Mouse (Mus musculus): ENCODE measurements at regions not wholly inside any gene's neighbourhood (a gene's known extent, or its start where the extent isn't known, plus 50 kb on each side); places are given as distances from the start of the nearest gene placed in this dataset.
A peak's percentile ranks its signal among the peaks of the same experiment; 100 is the strongest.

DNA sequence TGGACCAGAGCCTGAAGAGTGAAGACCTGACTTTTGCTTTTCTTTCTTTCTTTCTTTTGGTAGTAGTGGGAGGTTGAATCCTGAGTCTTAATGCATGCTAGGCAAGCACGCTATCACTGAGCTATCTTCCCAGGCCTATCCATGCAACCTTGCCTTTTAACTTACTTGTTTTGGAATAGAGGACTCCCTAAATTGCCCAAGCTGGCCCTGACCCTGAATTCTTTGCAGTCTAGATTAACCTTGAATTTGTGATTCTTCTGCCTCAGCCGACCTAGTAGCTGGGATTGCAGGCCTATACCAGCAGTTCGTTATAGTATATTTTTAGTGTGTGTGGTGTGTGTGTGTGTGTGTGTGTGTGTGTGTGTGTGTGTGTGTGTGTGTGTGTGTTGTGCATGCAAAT, 183.1 kb downstream of the Gm12728 start:
- Histone ChIP-seq H3K27ac (no peak overlapping the region), H3K4me2 (no peak overlapping the region), H3K4me3 (no peak overlapping the region), H3K9me3 (replicated peaks) (no peaks in the 10 kb centered on the region), H3K27me3 (no peaks in the 10 kb centered on the region), H3K4me1 (replicated peaks) (no peaks in the 10 kb centered on the region), H3K9ac (no peak overlapping the region), H3K36me3 (no peaks in the 10 kb centered on the region)
- 82% methylated on average over 3 of the region's 3 CpGs for WGBS
- ATAC-seq (replicated peaks; ENCODE audit: insufficient number of reproducible peaks, insufficient read depth, low FRiP score, low read depth) = no peak

DNA sequence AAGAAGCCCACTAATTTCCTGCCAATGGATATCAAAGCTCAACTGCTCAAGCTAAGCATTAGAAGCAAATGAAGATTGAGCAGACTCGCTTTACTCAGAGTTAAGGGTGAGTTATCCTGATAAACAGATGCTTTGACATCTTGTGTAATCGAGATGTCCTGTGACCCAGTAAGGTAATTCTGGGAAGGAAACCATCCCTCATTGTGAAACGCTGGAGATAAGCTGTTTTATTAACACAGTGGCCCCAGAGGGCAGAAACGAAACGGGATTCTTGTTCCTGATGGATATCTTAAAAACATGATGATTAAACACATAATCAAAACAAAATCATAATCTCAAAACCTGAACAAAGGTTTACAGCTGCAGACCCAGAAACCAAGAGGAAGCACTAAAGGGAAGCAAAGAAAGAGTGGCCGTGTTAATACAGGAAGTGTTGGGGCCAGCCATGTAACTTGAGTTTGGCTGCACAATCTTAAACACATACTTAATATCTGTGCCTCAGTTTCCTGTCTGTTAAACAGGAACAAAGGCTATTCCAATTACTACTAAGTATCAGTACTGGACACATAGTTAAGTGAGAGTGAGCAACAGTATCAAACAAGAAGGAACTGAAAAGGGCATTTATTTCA, 184.2 kb downstream of the Gm12728 start:
- no peak overlapping the region for H3K4me3 ChIP-seq

DNA sequence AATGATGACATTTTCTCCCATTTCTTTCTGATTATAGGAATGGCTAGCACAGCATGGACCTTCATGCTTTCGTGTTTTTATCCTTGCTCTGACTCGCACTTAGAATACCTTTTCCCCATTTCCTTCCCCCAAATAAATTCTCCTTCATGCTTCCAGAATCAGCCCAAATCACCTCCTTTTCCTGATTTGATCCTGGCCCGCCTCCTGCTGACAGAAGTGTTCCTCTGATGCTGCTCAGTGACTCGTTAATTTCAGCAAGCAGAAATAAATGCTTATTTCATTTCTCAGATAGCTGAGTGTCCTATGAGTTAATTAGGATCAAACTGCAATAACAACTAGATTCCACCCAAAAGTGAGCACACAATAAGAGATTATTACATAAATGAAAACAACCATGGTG, 185.3 kb downstream of the Gm12728 start:
- Histone ChIP-seq H3K36me3 (no peaks in the 10 kb centered on the region), H3K27ac (no peak overlapping the region), H3K4me3 (no peak overlapping the region), H3K4me1 (replicated peaks) (no peaks in the 10 kb centered on the region), H3K4me2 (no peak overlapping the region), H3K27me3 (no peaks in the 10 kb centered on the region), H3K9me3 (replicated peaks) (no peaks in the 10 kb centered on the region), H3K9ac (no peak overlapping the region)
- 70% methylated on average over 4 of the region's 4 CpGs for WGBS
- no peak for ATAC-seq (replicated peaks; ENCODE audit: insufficient number of reproducible peaks, insufficient read depth, low FRiP score, low read depth)

More for the DNA sequence above, 184.2 kb downstream of the Gm12728 start:
- Histone ChIP-seq H3K9ac (no peak overlapping the region), H3K9me3 (replicated peaks) (no peaks in the 10 kb centered on the region), H3K36me3 (no peaks in the 10 kb centered on the region), H3K4me2 (no peak overlapping the region), H3K27me3 (no peaks in the 10 kb centered on the region), H3K4me1 (replicated peaks) (no peaks in the 10 kb centered on the region), H3K27ac (no peak overlapping the region)
- 53% methylated on average over 6 of the region's 6 CpGs for WGBS
- no peak for ATAC-seq (replicated peaks; ENCODE audit: insufficient number of reproducible peaks, insufficient read depth, low FRiP score, low read depth)

DNA sequence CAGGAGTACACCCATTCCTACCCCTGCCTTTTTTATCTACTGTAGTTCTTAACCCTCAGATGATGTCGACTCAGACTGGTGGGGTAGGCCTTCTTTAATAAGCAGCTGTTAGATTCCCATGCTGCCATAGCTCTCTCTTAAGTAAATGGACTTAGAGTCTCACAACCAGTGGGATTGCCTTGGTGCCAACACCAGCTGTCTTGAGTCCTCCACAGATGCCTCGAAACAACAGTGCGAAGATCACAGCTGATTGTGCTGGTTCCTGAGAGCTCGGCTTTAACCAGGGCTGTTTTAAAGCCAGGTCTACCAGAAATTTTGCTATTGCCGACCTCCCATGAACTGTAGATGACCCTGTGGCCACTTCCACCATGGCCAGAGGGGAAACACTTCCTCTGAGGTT, 189.4 kb downstream of the Gm12728 start:
- ATAC-seq (replicated peaks; ENCODE audit: insufficient number of reproducible peaks, insufficient read depth, low FRiP score, low read depth) = no peak
- Histone ChIP-seq H3K4me2 (no peak overlapping the region), H3K4me1 (replicated peaks) (no peaks in the 10 kb centered on the region), H3K27ac (no peak overlapping the region), H3K9ac (no peak overlapping the region), H3K9me3 (replicated peaks) (no peaks in the 10 kb centered on the region), H3K4me3 (no peak overlapping the region), H3K36me3 (no peaks in the 10 kb centered on the region), H3K27me3 (no peaks in the 10 kb centered on the region)
- WGBS = 81% methylated on average over 5 of the region's 5 CpGs

DNA sequence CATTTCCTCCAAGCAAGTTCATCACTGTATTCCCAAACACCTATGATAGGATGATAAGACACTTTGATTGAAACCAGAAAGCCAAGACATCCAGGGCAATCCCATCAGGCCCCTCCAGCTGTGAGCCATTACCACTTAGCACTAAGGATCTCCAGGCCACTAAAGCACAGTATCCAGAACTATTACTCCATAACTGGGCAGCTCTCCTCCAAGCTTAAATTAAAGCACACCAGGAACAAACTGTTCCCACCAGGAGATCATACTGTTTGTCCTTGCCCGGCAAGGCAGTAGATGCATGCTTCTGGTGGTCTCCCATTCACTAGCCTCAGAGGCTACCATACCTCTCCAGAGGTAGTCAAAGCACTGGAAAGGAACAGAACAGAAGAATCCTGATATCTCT, 193.3 kb downstream of the Gm12728 start:
- no peaks in the 10 kb centered on the region for H3K9me3 ChIP-seq (replicated peaks)
- no peaks in the 10 kb centered on the region for H3K27me3 ChIP-seq
- no peak overlapping the region for H3K4me3 ChIP-seq
- 60% methylated on average over 1 of the region's 1 CpGs for WGBS
- H3K4me2 ChIP-seq = no peak overlapping the region
- H3K36me3 ChIP-seq = no peaks in the 10 kb centered on the region
- H3K9ac ChIP-seq = no peak overlapping the region
- H3K4me1 ChIP-seq (replicated peaks) = no peaks in the 10 kb centered on the region
- no peak overlapping the region for H3K27ac ChIP-seq
- no peak for ATAC-seq (replicated peaks; ENCODE audit: insufficient number of reproducible peaks, insufficient read depth, low FRiP score, low read depth)

DNA sequence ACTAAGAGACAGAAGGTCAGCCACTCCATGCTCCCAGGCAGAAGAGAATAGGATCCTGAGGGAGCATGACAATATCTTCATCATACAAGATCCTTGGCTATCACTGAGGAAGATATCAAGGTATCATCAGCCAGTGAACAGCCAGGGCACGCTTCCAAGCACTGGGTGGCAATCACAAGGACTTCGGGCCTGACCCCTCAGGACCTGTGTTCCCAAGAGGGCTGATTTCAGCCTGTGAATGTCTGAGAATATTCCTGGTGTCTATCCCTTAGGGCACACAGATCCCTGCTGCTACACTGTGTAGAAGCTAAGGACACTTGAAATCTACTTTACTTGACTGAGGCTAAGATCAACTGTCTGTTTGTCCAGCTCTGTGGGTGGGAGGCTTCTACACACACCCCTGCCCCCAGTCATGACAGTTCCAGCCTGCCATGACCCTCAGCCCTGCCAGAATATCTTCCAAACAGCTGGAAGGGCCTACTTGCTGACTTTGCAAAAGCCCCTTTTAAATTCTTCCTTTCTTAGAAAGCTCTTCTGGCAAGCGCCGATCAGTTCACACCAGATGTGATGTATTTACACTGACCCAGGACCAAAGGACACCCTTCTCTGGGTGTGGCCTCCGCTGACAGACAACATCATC, 198.4 kb downstream of the Gm12728 start:
- Histone ChIP-seq H3K9me3 (replicated peaks) (no peaks in the 10 kb centered on the region), H3K4me3 (no peak overlapping the region), H3K27ac (no peak overlapping the region), H3K27me3 (no peaks in the 10 kb centered on the region), H3K9ac (no peak overlapping the region), H3K4me2 (no peak overlapping the region), H3K4me1 (replicated peaks) (no peaks in the 10 kb centered on the region), H3K36me3 (no peaks in the 10 kb centered on the region)
- ATAC-seq (replicated peaks; ENCODE audit: insufficient number of reproducible peaks, insufficient read depth, low FRiP score, low read depth) = no peak
- WGBS = 70% methylated on average over 5 of the region's 5 CpGs

DNA sequence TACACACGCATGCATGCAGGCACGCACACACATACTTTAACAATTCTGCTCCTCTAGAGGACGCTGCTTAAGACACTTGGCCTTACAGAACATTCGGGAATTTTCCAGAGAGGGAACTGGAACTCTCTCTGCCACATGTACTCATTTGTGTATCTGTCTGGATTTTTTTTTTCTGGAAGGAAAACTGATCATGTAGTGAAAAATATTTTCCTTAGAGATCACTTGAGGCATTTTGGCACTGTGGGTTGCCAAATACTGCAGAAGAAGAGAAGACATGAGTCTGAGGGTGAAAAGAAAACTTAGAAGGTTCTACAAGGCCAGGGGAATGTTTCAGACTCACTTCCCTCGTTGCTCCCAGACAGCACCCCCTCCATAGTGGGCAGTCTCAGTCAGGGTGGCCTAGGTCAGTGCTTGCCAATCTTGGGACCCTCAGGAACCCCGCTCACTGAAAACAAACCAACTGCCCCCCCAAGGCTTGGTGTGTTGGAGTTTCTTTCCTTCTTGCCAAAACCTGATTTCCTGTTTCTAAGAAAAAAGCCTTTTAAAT, 203.0 kb downstream of the Gm12728 start:
- Histone ChIP-seq H3K36me3 (no peaks in the 10 kb centered on the region), H3K27me3 (no peaks in the 10 kb centered on the region), H3K27ac (no peak overlapping the region), H3K4me3 (no peak overlapping the region), H3K9me3 (replicated peaks) (no peaks in the 10 kb centered on the region), H3K4me1 (replicated peaks) (no peaks in the 10 kb centered on the region), H3K9ac (no peak overlapping the region), H3K4me2 (no peak overlapping the region)
- 73% methylated on average over 6 of the region's 6 CpGs for WGBS
- no peak for ATAC-seq (replicated peaks; ENCODE audit: insufficient number of reproducible peaks, insufficient read depth, low FRiP score, low read depth)

DNA sequence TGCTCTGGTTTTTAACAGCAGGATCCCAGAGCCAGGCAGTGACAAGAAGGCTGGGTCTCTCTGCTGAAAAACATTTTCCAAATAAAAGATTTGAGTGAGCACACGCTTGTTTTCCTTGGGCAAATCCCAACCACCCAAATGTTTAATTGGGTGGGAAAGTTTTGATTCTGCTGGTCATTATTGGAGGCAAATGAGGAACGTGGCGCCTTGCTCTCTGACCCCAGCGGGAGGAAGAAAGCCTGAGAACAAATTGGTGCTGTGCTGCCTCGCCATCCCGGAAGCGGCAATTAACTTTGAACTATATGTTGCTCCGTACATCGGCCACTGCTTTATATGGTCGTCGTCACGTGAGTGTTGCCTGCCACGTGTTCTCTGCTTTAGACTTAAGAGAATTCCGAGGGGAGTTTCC, 204.7 kb downstream of the Gm12728 start:
- Histone ChIP-seq H3K4me3 (no peak overlapping the region), H3K9me3 (replicated peaks) (no peaks in the 10 kb centered on the region), H3K4me2 (no peak overlapping the region), H3K4me1 (replicated peaks) (no peaks in the 10 kb centered on the region), H3K9ac (no peak overlapping the region), H3K27ac (peak overlapping the region; percentile 27; the same call in 1 of the 2 replicates), H3K27me3 (no peaks in the 10 kb centered on the region), H3K36me3 (no peaks in the 10 kb centered on the region)
- 74% methylated on average over 14 of the region's 14 CpGs for WGBS
- no peak for ATAC-seq (replicated peaks; ENCODE audit: insufficient number of reproducible peaks, insufficient read depth, low FRiP score, low read depth)

DNA sequence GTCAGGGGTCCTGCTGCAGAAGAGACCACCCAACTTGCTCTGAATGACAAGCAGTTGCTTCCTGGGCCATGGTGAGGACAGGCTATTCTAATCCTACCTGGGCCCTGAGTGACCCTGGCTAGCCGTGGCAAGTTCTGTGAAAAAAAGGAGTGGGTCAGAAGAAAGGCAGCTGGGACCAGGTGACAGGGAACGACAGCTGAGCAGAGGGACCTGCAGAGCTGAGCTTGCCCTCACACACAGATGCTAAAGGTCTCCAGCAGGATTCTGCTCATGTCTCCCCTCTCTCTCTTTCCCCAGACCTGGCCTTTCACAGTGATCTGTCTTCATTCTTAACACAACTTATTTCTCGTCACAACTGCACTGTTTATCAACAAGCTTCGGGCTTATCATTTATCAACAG, 206.4 kb downstream of the Gm12728 start:
- no peak overlapping the region for H3K9ac ChIP-seq
- WGBS = 48% methylated on average over 4 of the region's 4 CpGs

DNA sequence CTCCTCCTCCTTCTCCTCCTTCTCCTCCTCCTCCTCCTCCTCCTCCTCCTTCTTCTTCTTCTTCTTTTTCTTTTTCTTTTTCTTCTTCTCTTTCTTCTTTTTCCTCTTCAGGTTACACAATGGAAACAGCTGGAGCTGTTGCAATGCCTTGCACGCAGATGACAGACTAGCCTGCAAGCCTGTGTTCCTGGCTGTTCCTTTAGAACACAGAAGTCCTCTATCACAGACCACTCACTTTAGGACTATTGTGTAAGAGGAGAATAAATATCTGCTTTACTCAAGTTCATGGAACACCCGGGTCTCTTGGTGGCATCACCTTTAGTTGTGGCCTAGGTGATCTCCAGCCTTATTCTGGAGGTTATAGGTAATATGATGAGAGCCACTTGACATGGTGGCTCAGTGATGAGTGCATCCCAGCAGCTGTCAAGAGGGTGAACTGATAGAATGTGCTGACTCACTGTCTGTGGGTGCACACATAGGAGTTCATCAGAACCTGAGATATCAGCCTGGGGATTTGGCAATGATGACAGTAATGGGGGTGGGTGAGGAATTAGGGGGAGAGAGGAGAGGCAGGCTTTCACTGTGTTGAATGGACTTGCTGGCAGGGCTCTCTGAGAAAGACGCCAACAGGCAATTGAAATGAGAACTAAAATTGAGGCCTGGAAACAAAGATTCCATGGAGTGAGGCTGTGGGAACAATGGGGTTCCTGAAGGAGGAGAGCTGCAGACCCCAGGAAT, 207.4 kb downstream of the Gm12728 start:
- 52% methylated on average over 3 of the region's 3 CpGs for WGBS
- Histone ChIP-seq H3K4me2 (no peak overlapping the region), H3K9ac (no peak overlapping the region), H3K4me3 (no peak overlapping the region), H3K27ac (no peak overlapping the region), H3K4me1 (replicated peaks) (no peaks in the 10 kb centered on the region), H3K27me3 (no peaks in the 10 kb centered on the region), H3K36me3 (no peaks in the 10 kb centered on the region), H3K9me3 (replicated peaks) (no peaks in the 10 kb centered on the region)
- 0 out of 2 replicates have a peak, but pooled peaks have one; percentile 43 for ATAC-seq (replicated peaks; ENCODE audit: insufficient number of reproducible peaks, insufficient read depth, low FRiP score, low read depth)

More for the DNA sequence above, 206.4 kb downstream of the Gm12728 start:
- no peaks in the 10 kb centered on the region for H3K27me3 ChIP-seq
- H3K36me3 ChIP-seq = no peaks in the 10 kb centered on the region
- ATAC-seq (replicated peaks; ENCODE audit: insufficient number of reproducible peaks, insufficient read depth, low FRiP score, low read depth) = no peak
- H3K27ac ChIP-seq = no peak overlapping the region
- no peaks in the 10 kb centered on the region for H3K9me3 ChIP-seq (replicated peaks)
- H3K4me3 ChIP-seq = no peak overlapping the region
- no peaks in the 10 kb centered on the region for H3K4me1 ChIP-seq (replicated peaks)
- no peak overlapping the region for H3K4me2 ChIP-seq

DNA sequence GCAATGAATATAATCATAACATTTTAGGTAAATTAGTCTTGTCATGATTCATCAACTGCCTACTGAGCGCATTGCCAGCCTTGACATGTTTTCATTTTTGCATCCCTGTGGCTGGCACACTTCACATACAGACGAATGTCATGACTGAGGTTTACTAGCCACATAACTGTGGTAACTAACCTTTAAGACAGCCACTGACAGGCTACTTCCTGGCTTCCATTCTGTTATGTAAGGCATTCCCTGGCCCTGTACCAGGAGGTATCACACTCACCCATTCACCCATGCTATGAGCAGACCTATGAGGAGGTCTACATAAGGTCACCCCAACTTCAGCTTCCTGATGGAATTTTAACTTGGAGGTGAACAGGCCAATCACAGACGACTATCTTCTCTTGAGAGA, 212.8 kb downstream of the Gm12728 start:
- H3K4me1 ChIP-seq (replicated peaks) = no peaks in the 10 kb centered on the region
- H3K4me3 ChIP-seq = no peak overlapping the region
- no peak overlapping the region for H3K27ac ChIP-seq
- 69% methylated on average over 3 of the region's 3 CpGs for WGBS
- no peaks in the 10 kb centered on the region for H3K27me3 ChIP-seq
- ATAC-seq (replicated peaks; ENCODE audit: insufficient number of reproducible peaks, insufficient read depth, low FRiP score, low read depth) = no peak
- H3K9ac ChIP-seq = no peak overlapping the region
- H3K36me3 ChIP-seq = no peaks in the 10 kb centered on the region
- no peaks in the 10 kb centered on the region for H3K9me3 ChIP-seq (replicated peaks)
- no peak overlapping the region for H3K4me2 ChIP-seq

All from heart, embryonic 15.5 days (tissue).